Mouse (Mus musculus) layer of hippocampus, adult 2 months (tissue): ENCODE measurements at regions not wholly inside any gene's neighbourhood (a gene's known extent, or its start where the extent isn't known, plus 50 kb on each side); places are given as distances from the start of the nearest gene placed in this dataset.

Experiments used
- DNase-seq, 2 experiments: peaks; one replicate each; pipeline ENCODE4 v3.0.0; 2022; ENCODE audit warnings: low spot score in 2 of 2
- H3K27ac ChIP-seq: fragments of 200-600 bp; 2 replicates; pipeline ENCODE4 v1.8.1; 2022
- H3K4me3 ChIP-seq: fragments of 200-600 bp; 2 replicates; pipeline ENCODE4 v1.8.1; 2022; ENCODE audit warnings: mild to moderate bottlenecking
- CTCF ChIP-seq: fragments of 200-600 bp; conservative IDR thresholded peaks from 2 replicates; pipeline ENCODE4 v1.8.1; 2022; ENCODE audit warnings: antibody characterized with exemption, mild to moderate bottlenecking, moderate library complexity

DNA sequence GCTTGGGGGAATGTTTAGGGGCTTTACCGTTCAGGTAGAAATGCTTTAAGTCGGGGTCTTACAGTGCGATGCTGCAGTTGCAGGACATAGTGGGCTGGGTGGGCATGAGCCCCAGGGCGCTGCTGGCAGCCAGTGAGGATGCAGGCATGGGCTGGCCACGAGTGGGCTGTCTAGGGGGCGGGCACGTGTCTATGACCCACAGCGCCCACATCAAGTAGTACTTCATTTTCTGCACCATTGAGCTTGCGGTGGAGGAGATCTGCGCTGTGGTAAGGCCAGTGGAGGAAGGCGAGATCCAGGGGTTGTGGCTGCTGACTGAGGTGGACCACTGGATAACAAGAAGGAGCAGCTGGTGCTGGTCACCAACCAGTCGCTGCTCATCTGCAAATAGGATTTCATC lies 52.4 kb upstream of the Olfr291 start:
- no peak for DNase-seq
- TF ChIP-seq CTCF, result no peak
- Histone ChIP-seq H3K4me3 (no peak overlapping the region), H3K27ac (no peak overlapping the region)

GRCm38 (mm10) chr7:84794655-84795054 lies 58.7 kb upstream of the Olfr291 start:
- peak; percentile 64 to 66 for DNase-seq

GRCm38 (mm10) chr7:84779276-84779825 lies 74.0 kb upstream of the Olfr291 start:
- peak; percentile 87 to 90 for DNase-seq
- TF ChIP-seq CTCF, result peak; percentile 80
- Histone ChIP-seq H3K4me3 (peak overlapping the region; percentile 57), H3K27ac (peak overlapping the region; percentile 83)

More at GRCm38 (mm10) chr7:84794655-84795054, 58.7 kb upstream of the Olfr291 start:
- Histone ChIP-seq H3K4me3 (no peak overlapping the region), H3K27ac (no peak overlapping the region)
- TF ChIP-seq CTCF, result peak; percentile 79

DNA sequence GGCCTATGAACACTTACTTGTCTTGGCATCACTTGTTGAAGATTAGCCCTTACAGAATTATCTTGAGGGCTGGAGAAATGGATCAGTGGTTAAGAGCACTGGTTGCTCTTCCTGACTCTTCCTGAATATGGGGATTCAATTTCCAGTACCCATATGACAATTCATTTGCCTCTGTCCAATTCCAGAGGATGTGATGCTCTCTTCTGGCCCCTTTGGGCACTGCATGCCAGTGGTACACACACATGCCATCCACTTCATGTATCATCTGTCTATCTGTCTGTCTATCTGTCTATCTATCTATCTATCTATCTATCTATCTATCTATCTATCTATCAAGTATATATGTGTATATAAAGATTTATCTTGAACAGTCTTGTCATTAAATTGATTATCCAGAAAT lies 75.7 kb upstream of the Olfr291 start:
- Histone ChIP-seq H3K4me3 (no peak overlapping the region), H3K27ac (no peak overlapping the region)
- peak; percentile 49 for TF ChIP-seq CTCF
- no peak for DNase-seq

DNA sequence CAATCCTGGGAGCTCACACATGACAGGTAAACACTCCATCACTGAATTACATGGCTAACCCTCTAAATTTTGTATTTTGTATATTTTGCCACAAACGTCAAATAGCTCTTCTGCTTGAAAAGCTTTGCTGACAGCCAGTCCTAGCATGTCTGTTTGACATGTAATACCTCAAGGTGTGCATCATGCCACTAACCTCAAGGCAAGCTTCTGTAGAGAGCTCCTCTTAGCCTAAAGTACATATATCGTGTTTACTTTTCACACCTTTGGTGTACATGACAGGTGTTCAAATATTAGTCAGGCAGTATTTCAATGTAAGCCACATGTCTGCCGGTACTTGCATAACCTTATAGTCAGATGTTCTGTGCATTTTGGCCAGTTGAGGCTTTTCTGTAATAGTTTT lies 66.5 kb upstream of the Zfand6 start:
- no peak overlapping the region for H3K27ac ChIP-seq
- no peak for TF ChIP-seq CTCF
- H3K4me3 ChIP-seq, result no peak overlapping the region
- no peak for DNase-seq

- H3K4me3 ChIP-seq, result no peak overlapping the region
- TF ChIP-seq CTCF, result no peak
- no peak overlapping the region for H3K27ac ChIP-seq
- DNase-seq, result no peak
Observed at GRCm38 (mm10) chr7:84753361-84753760, 63.6 kb upstream of the Zfand6 start.

- Histone ChIP-seq H3K4me3 (peak overlapping the region; percentile 58), H3K27ac (peak overlapping the region; percentile 77)
- peak; percentile 64 to 74 for DNase-seq
- peak; percentile 75 for TF ChIP-seq CTCF
Observed at GRCm38 (mm10) chr7:84749434-84750301, 59.9 kb upstream of the Zfand6 start.

DNA sequence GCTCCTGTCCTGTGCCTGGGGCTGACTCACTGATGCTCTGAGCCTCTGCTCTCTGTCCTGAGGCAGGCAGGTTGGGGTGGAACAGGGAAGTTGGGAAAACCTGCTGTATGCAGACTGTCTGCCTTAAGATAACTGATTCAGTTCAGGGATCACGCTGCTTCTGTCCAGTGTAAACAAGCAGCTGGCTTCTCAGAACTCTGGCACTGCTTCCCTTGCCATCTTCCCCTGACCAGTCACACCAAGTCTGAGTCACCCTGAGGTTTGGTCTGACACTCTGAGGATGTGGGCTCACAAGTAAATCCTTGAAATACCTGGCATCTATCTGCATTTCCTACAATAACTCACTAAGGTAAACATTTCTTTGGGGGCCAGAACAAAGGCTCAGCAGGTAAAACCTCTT lies 58.1 kb upstream of the Zfand6 start:
- no peak for TF ChIP-seq CTCF
- no peak overlapping the region for H3K4me3 ChIP-seq
- DNase-seq, result no peak
- no peak overlapping the region for H3K27ac ChIP-seq

DNA sequence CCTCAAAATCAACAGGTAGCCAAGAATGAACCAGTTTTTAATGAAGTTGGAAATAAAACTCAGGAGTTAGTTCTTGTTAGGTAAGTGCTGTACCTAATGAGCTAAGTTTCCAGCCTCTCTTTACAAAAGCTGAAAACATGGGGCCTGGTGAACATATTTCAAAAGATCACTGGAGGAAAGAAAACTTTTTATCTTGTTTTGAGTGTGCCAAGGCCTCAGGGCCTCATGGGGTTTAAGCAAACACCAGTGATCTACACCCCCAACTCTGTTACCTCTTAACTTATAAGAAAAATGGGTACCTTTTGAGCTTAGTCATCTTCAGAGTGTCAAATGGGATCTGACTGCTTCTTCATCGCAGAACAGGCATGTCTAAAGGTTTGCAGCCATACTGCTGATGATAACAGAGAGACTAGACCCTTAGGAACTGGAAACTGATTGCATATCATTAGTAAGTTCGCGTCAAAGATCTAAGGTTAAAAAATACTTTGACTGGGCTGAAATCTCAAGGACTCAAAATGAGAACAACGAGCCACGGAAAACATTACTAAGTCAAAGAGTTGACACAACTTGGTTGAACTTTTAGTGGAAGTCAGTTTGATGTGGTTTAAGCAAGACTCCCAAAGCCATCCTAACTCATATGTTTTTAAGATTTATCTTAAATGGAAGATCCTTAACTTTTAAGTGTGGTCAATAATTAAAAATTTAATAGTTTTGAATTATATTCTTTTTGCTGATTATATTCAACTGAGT lies 54.7 kb upstream of the Zfand6 start:
- Histone ChIP-seq H3K4me3 (no peak overlapping the region), H3K27ac (no peak overlapping the region)
- TF ChIP-seq CTCF, result no peak
- DNase-seq, result no peak

- no peak overlapping the region for H3K4me3 ChIP-seq
- DNase-seq, result peak; percentile 17 to 42
- TF ChIP-seq CTCF, result peak; percentile 54
- no peak overlapping the region for H3K27ac ChIP-seq
Observed at GRCm38 (mm10) chr7:84739965-84740390, 50.2 kb upstream of the Zfand6 start.
